Mouse (Mus musculus) thymus, postnatal 14 days (tissue): ENCODE results near the gene Eif4h.

ENCODE experiments used
- DNase-seq: peaks from one replicate; pipeline ENCODE4 v3.0.0; 2021

The Eif4h gene

DNA sequence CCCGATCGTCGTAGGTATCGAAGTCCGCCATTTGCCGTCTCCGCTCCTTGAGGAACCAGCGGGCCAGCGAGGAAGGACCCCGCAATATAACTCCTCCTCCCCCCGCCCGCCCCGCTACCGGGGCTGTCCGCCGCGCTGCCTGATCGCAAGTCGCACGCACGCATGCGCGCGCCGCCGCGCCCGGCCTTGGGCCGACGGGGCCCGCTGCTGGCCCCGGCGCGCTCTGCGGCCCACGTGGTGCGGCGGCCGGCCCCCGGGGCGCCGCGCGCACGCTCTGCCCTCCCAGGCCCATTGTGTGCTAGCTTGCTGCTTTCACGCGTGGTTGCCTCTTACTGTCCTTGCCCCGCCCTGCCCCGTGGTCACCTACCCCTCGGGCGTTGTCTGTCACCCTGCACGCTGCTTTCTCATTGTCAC lies at the start of gene Eif4h:
Gene Eif4h (minus strand): TSS at position 222 of the 414 bp plus-strand sequence.
- peak; percentile 98 for DNase-seq

DNA sequence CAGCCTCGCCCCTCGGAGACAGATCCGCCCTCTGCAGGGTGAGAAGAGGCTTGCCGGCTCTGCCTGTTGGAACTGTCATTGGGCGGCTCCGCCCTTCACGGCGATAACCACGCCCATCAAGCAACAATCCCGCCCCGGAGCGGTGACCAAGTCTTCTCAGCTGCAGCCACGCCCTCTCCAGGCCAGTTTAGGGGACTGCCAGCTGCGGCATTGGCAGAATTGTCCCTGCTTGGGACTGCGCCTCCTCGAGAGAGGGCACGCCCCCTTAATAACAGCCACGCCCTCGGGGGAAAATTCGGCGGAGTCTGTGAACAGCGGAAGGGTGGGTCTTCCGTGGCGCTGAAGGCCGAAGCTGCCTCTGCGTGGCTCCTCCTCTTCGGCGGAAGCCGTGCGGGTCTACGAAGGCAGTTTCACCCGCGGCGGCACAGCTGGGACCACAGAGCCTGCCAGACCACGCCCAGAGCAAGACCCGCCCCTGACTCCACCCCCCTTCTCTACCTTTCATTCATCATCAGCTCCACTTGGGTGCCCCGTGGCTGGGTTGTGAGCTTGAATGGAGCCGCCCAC lies 49.5 kb upstream of the Eif4h start:
- peak; percentile 98 for DNase-seq

DNA sequence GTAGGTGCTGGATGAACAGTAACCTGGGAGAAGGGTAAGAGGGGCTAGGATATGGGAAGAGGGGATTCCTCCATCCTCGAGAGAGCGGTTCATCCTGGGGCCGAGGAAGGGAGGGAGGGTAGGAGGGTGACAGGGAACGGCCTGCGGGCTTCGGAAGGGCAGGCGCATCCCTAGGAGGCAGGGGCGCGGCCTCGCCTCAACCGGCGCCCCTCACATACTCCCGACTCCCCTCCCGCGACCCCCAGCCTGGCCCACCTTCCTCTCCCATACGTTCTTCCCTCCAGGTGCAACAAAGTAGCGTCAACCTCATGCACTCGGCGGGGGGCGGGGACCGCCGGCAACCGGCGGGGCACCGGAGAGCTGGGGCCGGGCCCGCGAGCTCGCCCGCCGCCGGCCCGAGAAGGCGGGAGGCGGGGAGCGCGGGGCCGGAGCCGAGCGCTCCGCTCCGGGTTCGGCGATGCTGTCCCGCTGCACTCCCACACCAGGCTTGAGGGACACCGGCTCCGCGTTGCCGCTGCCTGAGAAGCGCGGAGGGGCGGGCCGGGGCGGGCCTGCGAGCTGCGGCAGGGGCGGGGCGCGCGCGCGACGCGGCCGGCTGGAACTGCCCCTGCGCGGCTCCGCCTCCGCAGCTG lies 48.9 kb upstream of the Eif4h start, which contains the start of gene Limk1:
Gene Limk1 (minus strand): TSS at position 513 of the 632 bp plus-strand sequence.
- no peak for DNase-seq

DNA sequence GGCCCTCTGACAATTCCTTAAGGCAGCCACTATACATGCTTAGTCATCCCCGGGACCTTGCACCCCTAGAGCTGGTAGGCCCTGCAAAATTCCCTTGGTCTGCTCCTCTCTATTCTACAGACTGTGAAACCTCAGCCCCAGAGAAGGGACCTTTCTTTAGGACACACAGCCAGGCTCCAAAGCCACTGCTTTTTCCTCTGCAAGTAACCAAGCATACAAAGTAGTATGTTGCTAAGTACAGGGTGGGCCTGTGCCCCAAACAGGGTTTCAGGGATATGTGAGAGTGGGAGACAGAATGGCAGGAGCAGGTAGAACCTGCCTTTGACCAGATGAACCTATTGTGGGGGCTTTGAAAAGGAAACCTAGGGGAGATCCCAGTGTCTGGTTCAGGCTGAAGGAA lies 47.9 kb upstream of the Eif4h start:
- DNase-seq = no peak

DNA sequence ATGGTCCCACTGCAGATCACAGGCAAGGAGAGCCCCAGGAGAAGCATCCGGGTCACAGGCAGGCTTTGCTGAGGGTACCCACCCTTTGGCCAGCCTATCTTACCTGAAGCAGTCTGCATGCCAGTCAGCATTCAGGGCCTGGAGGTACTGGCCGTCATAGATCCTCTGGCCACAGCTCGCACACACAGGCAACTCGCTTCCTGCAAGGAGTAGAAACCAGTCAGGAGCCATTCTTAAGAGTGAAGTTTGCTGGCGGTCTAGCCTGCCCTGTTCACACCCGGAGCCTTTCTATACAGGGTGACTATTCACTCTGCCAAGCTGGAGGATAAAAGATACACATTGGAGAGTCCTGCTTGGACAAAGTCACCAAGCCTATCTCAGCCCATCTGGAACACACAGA lies 47.3 kb upstream of the Eif4h start:
- DNase-seq = no peak

- no peak for DNase-seq
Observed at GRCm38 (mm10) chr5:134684398-134684797, 45.1 kb upstream of the Eif4h start.

GRCm38 (mm10) chr5:134683813-134684212 lies 44.5 kb upstream of the Eif4h start:
- no peak for DNase-seq

- DNase-seq = no peak
Observed at GRCm38 (mm10) chr5:134680238-134680637, 40.9 kb upstream of the Eif4h start.

- DNase-seq = no peak
Observed at GRCm38 (mm10) chr5:134678827-134679546, 39.7 kb upstream of the Eif4h start.

DNA sequence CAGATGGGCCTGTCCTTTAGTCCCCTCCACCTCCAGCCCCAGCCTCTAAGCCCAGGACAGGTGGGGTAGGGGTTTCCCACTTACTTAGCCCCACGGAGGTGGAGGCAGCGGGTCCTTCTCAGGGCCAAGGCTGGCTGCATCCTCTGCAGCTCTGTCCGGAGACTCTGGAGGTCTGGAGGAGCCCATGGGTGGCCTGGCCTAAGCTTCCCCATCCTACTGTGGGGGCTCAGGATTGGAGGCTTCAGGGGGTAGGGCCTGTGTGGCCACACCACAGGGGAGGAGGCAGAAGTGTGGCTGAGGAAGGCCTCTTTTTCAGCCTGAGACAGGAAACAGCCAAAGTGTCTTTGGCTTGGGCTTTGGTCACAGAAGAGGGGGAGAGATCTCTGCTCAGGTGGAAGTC lies 38.7 kb upstream of the Eif4h start:
- peak; percentile 24 for DNase-seq

GRCm38 (mm10) chr5:134677491-134677890 lies 38.2 kb upstream of the Eif4h start:
- DNase-seq = no peak

DNA sequence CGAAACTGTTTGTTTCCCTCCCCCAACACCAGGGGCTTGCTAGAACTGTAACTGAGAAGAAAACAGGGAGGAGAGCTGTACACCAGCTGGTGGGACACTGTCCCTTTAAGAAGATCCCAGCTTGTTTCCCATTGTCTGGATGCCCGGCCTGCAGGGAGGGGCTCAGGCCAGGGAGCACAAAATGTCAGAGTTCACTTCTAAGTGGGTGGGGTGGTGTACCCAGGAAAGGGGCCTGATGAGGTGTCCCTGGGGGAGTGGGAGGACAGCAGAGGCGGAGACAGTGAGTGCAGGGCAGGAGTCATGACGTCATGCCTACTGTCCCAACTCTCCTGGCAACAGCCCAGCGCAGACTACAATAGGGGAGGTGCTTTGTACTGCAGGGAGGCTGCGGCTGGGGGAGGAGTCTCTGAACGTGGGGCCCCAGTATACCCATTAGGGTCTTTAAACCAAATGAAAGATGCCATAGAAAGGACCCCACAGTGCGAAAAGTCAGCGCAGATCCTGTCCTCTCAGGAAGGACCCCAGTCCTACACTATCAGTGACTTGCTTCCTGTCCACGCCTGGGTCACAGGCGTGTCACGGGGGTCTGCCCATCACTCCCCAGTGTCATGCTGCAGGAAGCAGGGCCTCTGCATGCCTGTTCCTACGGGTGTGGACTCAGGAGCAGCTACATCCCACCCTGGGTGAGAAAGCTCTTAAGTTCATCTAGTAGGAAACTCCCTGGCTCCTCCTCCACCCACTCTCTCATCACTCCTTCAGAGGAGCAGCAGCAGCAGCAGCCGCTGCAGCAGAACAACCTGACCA lies 36.9 kb upstream of the Eif4h start:
- peak; percentile 61 for DNase-seq

GRCm38 (mm10) chr5:134674977-134675376 lies 35.7 kb upstream of the Eif4h start:
- DNase-seq = no peak

- DNase-seq = no peak
Observed at GRCm38 (mm10) chr5:134672611-134673010, 33.3 kb upstream of the Eif4h start.

DNA sequence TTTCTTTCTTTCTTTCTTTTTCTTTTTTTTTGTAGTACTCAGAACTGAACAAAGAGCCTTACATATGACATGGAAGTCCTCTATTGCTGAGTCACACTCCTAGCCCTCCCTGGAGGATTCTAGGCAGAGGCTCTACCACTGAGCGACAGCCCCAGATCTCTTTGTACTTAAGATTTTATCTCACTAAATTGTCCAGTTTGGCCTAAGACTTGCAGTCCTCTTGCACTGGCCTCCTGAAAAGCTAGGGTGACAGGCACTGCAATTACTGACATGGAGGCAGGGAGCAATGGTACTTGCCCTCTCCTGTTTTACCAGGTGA lies 32.9 kb upstream of the Eif4h start:
- no peak for DNase-seq

GRCm38 (mm10) chr5:134671335-134672197 lies 32.3 kb upstream of the Eif4h start:
- no peak for DNase-seq

DNA sequence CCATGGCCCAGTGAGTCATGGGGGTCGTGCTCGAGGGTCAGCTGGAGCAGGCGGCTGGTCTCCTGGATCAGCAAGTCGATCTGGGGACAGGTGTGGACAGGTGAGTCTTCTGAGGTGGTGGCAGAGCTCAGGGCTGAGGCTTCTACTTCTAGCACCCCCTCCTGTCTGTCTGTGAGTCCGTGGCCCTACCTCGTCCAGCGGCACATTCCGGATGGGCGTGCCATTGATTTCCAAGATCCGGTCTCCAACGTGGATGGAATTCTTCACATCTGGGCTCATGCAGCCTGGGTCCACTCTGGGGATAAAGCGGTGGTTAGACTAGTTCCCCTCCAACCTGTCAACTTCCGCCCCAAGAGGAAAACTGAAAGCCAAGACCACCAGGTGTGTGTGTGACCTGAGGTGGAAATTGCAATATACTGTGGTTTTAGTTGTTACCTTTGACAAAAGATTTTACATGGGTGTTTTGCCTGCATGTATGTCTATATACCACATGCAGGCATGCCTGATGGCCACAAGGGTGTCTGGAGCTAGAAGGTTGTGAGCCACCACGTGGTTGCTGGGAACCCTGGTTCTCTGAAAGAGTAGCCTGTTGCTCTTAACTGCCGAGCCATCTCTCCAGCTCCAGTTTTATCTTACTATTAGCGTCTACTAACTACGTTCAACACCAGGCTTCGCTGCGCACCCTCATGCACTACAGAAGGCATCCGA lies 29.9 kb upstream of the Eif4h start:
- DNase-seq = no peak

DNA sequence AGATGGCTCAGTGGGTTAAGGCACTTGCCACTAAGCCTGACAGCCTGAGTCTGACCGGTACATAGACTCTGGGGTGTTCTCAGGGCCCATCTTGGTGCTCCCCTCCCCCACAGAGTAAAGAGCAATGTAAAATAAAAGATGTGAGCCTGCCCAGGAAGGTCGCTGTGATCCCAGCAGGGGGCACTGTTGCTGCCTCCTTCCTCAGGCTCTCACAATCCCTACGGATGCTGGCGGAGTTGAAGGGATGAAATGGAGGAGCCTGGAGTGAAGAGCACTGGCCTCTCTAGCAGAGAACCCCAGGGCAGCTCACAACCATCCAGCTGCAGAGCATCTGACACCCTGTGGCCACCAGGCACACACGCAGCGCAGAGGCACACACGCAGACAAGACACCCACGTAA lies 29.2 kb upstream of the Eif4h start:
- no peak for DNase-seq

DNA sequence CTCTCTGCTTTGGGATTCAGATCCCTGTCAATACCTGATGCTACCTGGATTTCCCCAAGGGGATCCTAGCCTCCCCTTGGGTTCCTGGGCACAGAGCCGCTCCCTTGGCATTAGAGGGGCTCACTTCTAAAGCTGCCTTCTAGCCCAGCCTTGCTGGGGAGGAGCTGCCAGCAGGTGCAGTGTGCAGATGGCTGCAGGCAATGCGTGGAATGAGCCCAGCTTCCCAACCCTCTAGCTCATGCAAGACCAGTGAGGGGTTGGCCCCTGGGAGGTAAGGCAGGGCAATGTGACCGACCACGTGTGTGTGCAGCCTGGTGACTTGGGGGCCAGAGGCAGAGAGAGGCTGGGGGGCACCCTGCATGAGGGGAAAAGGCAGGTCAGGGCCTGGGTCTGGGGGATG lies 17.4 kb upstream of the Eif4h start:
- DNase-seq = no peak

DNA sequence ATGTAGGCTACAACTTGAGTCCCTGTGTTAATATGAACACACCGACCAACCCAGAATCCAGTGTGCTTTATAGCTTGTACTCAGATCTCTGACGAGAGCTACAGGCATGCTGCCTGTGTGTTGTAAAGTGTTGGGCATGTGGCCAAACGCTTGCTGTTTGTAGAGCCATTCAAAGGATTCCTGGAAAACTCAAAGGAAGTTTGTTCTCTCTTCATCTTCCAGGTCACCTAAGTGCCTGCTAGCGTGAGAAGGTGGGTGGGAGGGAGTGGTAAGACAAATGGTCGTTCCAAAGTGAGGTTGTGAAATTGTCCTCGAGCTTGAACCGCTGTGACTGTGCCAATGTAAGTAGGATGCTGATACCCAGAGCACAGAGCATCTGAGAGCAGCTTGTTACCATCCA lies 12.7 kb upstream of the Eif4h start:
- DNase-seq = no peak

DNA sequence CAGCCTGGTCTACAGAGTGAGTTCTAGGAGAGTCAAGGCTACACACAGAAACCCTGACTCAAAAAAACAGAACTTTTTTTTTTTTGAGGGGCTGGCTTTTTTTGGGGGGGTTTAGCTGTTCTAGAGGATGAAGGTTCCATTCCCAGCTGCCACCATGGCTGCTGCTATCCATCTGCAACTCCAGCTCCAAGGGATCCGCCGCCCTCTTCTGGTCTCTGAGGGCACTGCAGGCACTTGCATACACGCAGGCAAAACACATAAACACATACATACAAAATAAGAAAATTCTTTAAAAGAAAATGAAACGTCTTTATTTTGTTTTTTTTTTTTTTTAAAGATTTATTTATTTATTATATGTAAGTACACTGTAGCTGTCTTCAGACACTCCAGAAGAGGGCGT lies 11.6 kb upstream of the Eif4h start:
- DNase-seq = peak; percentile 77

- DNase-seq = peak; percentile 33
Observed at GRCm38 (mm10) chr5:134648976-134649375, 9.7 kb upstream of the Eif4h start.
